Mouse (Mus musculus) bone marrow macrophage, adult 2 months (primary cell): ENCODE measurements at regions not wholly inside any gene's neighbourhood (a gene's known extent, or its start where the extent isn't known, plus 50 kb on each side); places are given as distances from the start of the nearest gene placed in this dataset.

Source experiments
- CTCF ChIP-seq: IDR thresholded peaks from 2 replicates; pipeline ENCODE4 v1.5.1; 2012; ENCODE audit warnings: low read depth, mild to moderate bottlenecking, low read length, moderate library complexity
- POLR2A ChIP-seq: IDR thresholded peaks from 2 replicates; pipeline ENCODE4 v1.6.1; 2012; ENCODE audit warnings: mild to moderate bottlenecking, low read depth, low read length, borderline replicate concordance

DNA sequence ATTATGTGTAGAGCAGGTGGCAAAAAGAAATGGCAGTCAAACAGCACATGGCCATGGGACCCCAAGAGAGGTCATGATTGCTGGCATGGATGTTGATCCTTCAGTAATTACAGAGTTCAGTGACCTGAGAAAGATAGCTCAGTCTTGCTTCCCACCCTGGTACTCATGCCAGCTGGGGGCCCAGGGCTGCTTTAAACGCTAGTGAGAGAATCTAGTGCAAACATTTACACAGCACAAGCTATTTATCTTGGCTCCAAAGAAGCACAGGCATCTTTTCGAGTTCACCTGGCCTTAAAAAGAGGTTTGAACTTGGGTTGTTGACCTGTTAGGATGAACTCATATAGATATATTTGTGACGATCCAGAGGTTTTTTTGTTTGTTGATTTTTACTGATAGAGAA, 258.6 kb upstream of the Usp25 start:
- TF ChIP-seq POLR2A (no peak), CTCF (no peak)
